Mouse (Mus musculus): ENCODE results near the gene Msantd3.

DNA sequence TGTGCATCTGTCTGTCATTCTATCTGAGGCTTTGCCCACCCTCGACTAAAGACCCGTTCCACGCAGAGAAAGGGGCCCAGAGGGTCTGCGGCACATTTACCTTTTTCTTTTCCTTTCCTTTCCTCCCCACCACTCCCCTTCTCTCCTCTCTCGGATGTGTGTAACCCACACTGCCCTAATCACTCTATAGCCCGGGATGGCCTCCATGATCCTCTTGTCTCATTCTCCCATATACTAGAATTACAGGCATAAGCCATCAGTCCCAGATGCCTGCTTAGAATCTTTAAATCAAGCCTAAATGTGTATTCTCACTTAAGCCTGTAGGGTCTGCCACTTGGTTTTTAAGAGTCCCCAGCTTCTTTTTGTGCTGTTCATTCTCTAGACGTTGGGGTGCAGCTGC, 36.6 kb downstream of the Msantd3 start:
- TF ChIP-seq EP300 (IDR thresholded peaks at IDR 0.05; ENCODE audit: low read length), result no peak
- no peak for TF ChIP-seq CTCF (conservative IDR thresholded peaks at IDR 0.05 in 1 of 2, IDR thresholded peaks at IDR 0.05 in 1 of 2; ENCODE audit: low read depth in 2 of 2, low read length in 2 of 2)
- no peak for TF ChIP-seq MAFK (IDR thresholded peaks at IDR 0.05; ENCODE audit: insufficient replicate concordance, low read length)
- TF ChIP-seq SIN3A (IDR thresholded peaks at IDR 0.05; ENCODE audit: low read length), result no peak
- no peak for TF ChIP-seq POLR2A (IDR thresholded peaks at IDR 0.05; ENCODE audit: low read depth, low read length)
- TF ChIP-seq CHD1 (IDR thresholded peaks at IDR 0.05; ENCODE audit: low read depth, low read length), result no peak
- TF ChIP-seq USF2 (conservative IDR thresholded peaks at IDR 0.05; ENCODE audit: low read depth, low read length), result no peak
- no peak for TF ChIP-seq ZC3H11A (IDR thresholded peaks at IDR 0.05; ENCODE audit: low read depth, low read length)
- no peak for TF ChIP-seq RCOR1 (conservative IDR thresholded peaks at IDR 0.05; ENCODE audit: low read depth, low read length)

Measured in CH12.LX (cell line).